Mouse (Mus musculus): Measurements from ENCODE around the gene Klra3.

GRCm38 (mm10) chr6:130385803-130386202, 48.4 kb upstream of the Klra3 start:
- TF ChIP-seq POLR2A (IDR thresholded peaks at IDR 0.05; ENCODE audit: extremely low read depth, insufficient read depth, low read length) (no peak), CTCF (IDR thresholded peaks at IDR 0.05; ENCODE audit: extremely low read depth, insufficient read depth, low read length) (no peak)
